ENCODE assay signal across 10 mouse cellular contexts in genomic region chr15:7934580-7934979, GRCm38 (mm10).
DNase-seq lines count a peak whose midpoint lies in the region; ATAC-seq and TF ChIP-seq lines count a peak whose summit lies in the region.
"Had no signal": no experiment of that assay in that cellular context is flagged by ENCODE, and none has a peak within 500 bp of the region (broad histone marks: within the 10 kb centered on the region; RNA-seq: fewer than 3 reads in every experiment).

No protein-coding gene starts in this region.

- no peak for TF ChIP-seq EP300 in MEL (IDR thresholded peaks at IDR 0.05; ENCODE audit: low read depth in 1 of 2, low read length in 2 of 2)

- no peaks in the 10 kb centered on the region for H3K27me3 ChIP-seq in hindbrain, embryonic 16.5 days (replicated peaks; ENCODE audit: control insufficient read depth, insufficient read depth, low read length)
- H3K27me3 ChIP-seq in hindbrain, embryonic 14.5 days (ENCODE audit: control insufficient read depth, insufficient read depth, low read length): no peaks in the 10 kb centered on the region
- no peaks in the 10 kb centered on the region for H3K27me3 ChIP-seq in MEL (ENCODE audit: control insufficient read depth in 1 of 2, insufficient read depth in 2 of 2, low read length in 2 of 2)
- H3K27me3 ChIP-seq in heart, embryonic 13.5 days (replicated peaks): no peaks in the 10 kb centered on the region
- no peaks in the 10 kb centered on the region for H3K27me3 ChIP-seq in lung, embryonic 15.5 days
- H3K27me3 ChIP-seq in forebrain, embryonic 13.5 days: no peaks in the 10 kb centered on the region
- H3K27me3 ChIP-seq: Patski had no signal

- no peak for TF ChIP-seq CTCF in MEL (IDR thresholded peaks at IDR 0.05 in 2 of 3, conservative IDR thresholded peaks at IDR 0.05 in 1 of 3; ENCODE audit: control insufficient read depth in 1 of 3, insufficient read depth in 1 of 3, low read depth in 2 of 3, low read length in 3 of 3, poor library complexity in 1 of 3, severe bottlenecking in 1 of 3)

- H3K4me1 ChIP-seq in hindbrain, embryonic 16.5 days (ENCODE audit: control insufficient read depth, insufficient read depth, low read depth, low read length): no peaks in the 10 kb centered on the region
- H3K4me1 ChIP-seq in hindbrain, embryonic 14.5 days (replicated peaks; ENCODE audit: control insufficient read depth, insufficient read depth, low read length): no peaks in the 10 kb centered on the region; the same call in 1 of the 2 replicates
- H3K4me1 ChIP-seq in MEL (ENCODE audit: control insufficient read depth in 1 of 2, insufficient read depth in 2 of 2, low read length in 2 of 2): peaks cover 2 to 8% of the 10 kb centered on the region in 2 experiments; a peak in 2 of 4 replicates
- H3K4me1 ChIP-seq in heart, embryonic 13.5 days: peaks cover 37% of the 10 kb centered on the region
- H3K4me1 ChIP-seq in lung, embryonic 15.5 days: peaks cover 15% of the 10 kb centered on the region
- H3K4me1 ChIP-seq in forebrain, embryonic 13.5 days: no peaks in the 10 kb centered on the region

- H3K36me3 ChIP-seq in hindbrain, embryonic 16.5 days (ENCODE audit: control insufficient read depth, insufficient read depth, low read length): no peaks in the 10 kb centered on the region
- H3K36me3 ChIP-seq in hindbrain, embryonic 14.5 days (replicated peaks; ENCODE audit: control insufficient read depth, insufficient read depth): no peaks in the 10 kb centered on the region
- H3K36me3 ChIP-seq in MEL (ENCODE audit: control insufficient read depth in 1 of 2, insufficient read depth in 2 of 2, low read length in 2 of 2): peaks cover 0 to 13% of the 10 kb centered on the region in 2 experiments; a peak in 2 of 4 replicates
- no peaks in the 10 kb centered on the region for H3K36me3 ChIP-seq in heart, embryonic 13.5 days
- H3K36me3 ChIP-seq in lung, embryonic 15.5 days: no peaks in the 10 kb centered on the region
- no peaks in the 10 kb centered on the region for H3K36me3 ChIP-seq in forebrain, embryonic 13.5 days (ENCODE audit: poor library complexity, severe bottlenecking)

- no peak for TF ChIP-seq POLR2A in MEL (IDR thresholded peaks at IDR 0.05; ENCODE audit: control insufficient read depth in 1 of 2, insufficient read depth in 1 of 2, low read depth in 1 of 2, low read length in 2 of 2, poor library complexity in 1 of 2)

- peak; percentile 45; the same call in 1 of the 2 replicates for ATAC-seq in hindbrain, embryonic 16.5 days
- ATAC-seq in hindbrain, embryonic 14.5 days (ENCODE audit: low FRiP score): no peak
- no peak for ATAC-seq in heart, embryonic 13.5 days (ENCODE audit: extremely low read depth, insufficient number of reproducible peaks, low FRiP score, low TSS enrichment)
- peak; percentile 52; the same call in 1 of the 2 replicates for ATAC-seq in lung, embryonic 15.5 days (ENCODE audit: borderline replicate concordance, extremely low read depth, low FRiP score, low TSS enrichment)
- ATAC-seq in forebrain, embryonic 13.5 days: no peak
- ATAC-seq: Patski had no signal

- DNase-seq in hindbrain, embryonic 14.5 days (ENCODE audit: low spot score): no peak
- peak; percentile 19 for DNase-seq in MEL (ENCODE audit: low read depth, low spot score)
- no peak for DNase-seq in right cerebral cortex, postnatal 14 days
- DNase-seq in spleen, postnatal 36 days (ENCODE audit: low spot score in 2 of 2): no peak

- H3K4me3 ChIP-seq in hindbrain, embryonic 16.5 days (ENCODE audit: low read length): no peak overlapping the region
- no peak overlapping the region for H3K4me3 ChIP-seq in hindbrain, embryonic 14.5 days (replicated peaks; ENCODE audit: low read length)
- no peak overlapping the region for H3K4me3 ChIP-seq in MEL (ENCODE audit: control insufficient read depth in 1 of 2, insufficient read depth in 1 of 2, low read depth in 2 of 2, low read length in 2 of 2)
- H3K4me3 ChIP-seq in heart, embryonic 13.5 days: peak overlapping the region; percentile 38
- no peak overlapping the region for H3K4me3 ChIP-seq in lung, embryonic 15.5 days
- no peak overlapping the region for H3K4me3 ChIP-seq in forebrain, embryonic 13.5 days
- H3K4me3 ChIP-seq: layer of hippocampus, adult 2 months had no signal

- TF ChIP-seq RAD21 in MEL (IDR thresholded peaks at IDR 0.05; ENCODE audit: low read depth, low read length): no peak

- no peak overlapping the region for H3K9ac ChIP-seq in hindbrain, embryonic 16.5 days (ENCODE audit: low read depth, low read length)
- no peak overlapping the region for H3K9ac ChIP-seq in hindbrain, embryonic 14.5 days
- no peak overlapping the region for H3K9ac ChIP-seq in MEL (ENCODE audit: control insufficient read depth, low read depth, low read length, poor library complexity, severe bottlenecking)
- peak overlapping the region; percentile 61; the same call in 1 of the 2 replicates for H3K9ac ChIP-seq in heart, embryonic 13.5 days
- no peak overlapping the region for H3K9ac ChIP-seq in lung, embryonic 15.5 days
- no peak overlapping the region for H3K9ac ChIP-seq in forebrain, embryonic 13.5 days

- no peaks in the 10 kb centered on the region for H3K9me3 ChIP-seq in hindbrain, embryonic 16.5 days (ENCODE audit: control insufficient read depth, low read length)
- H3K9me3 ChIP-seq in hindbrain, embryonic 14.5 days (ENCODE audit: control insufficient read depth, low read length): no peaks in the 10 kb centered on the region
- no peaks in the 10 kb centered on the region for H3K9me3 ChIP-seq in MEL (replicated peaks; ENCODE audit: insufficient read depth, low read length)
- H3K9me3 ChIP-seq in heart, embryonic 13.5 days: no peaks in the 10 kb centered on the region
- no peaks in the 10 kb centered on the region for H3K9me3 ChIP-seq in lung, embryonic 15.5 days
- no peaks in the 10 kb centered on the region for H3K9me3 ChIP-seq in forebrain, embryonic 13.5 days (replicated peaks)

- H3K4me2 ChIP-seq in hindbrain, embryonic 16.5 days (ENCODE audit: low read length): 0 out of 2 replicates have a peak overlapping the region, but pooled peaks have one; percentile 21
- no peak overlapping the region for H3K4me2 ChIP-seq in hindbrain, embryonic 14.5 days (replicated peaks)
- peak overlapping the region; percentile 68 for H3K4me2 ChIP-seq in heart, embryonic 13.5 days
- H3K4me2 ChIP-seq in lung, embryonic 15.5 days: peak overlapping the region; percentile 49
- H3K4me2 ChIP-seq in forebrain, embryonic 13.5 days: no peak overlapping the region

- H3K27ac ChIP-seq in hindbrain, embryonic 16.5 days (ENCODE audit: low read depth, low read length): no peak overlapping the region
- H3K27ac ChIP-seq in hindbrain, embryonic 14.5 days: no peak overlapping the region
- no peak overlapping the region for H3K27ac ChIP-seq in MEL (ENCODE audit: control insufficient read depth, low read depth, low read length)
- peak overlapping the region; percentile 24; the same call in 1 of the 2 replicates for H3K27ac ChIP-seq in heart, embryonic 13.5 days (replicated peaks)
- H3K27ac ChIP-seq in lung, embryonic 15.5 days: no peak overlapping the region
- H3K27ac ChIP-seq in forebrain, embryonic 13.5 days: no peak overlapping the region
- H3K27ac ChIP-seq: layer of hippocampus, adult 2 months had no signal

- H3K79me2 ChIP-seq in MEL (ENCODE audit: control insufficient read depth, insufficient read depth, low read length, poor library complexity): no peaks in the 10 kb centered on the region

- WGBS in hindbrain, embryonic 16.5 days: 56% methylated on average over 4 of the region's 4 CpGs
- WGBS in hindbrain, embryonic 14.5 days: 68% methylated on average over 4 of the region's 4 CpGs
- WGBS in heart, embryonic 13.5 days: 16% methylated on average over 4 of the region's 4 CpGs
- WGBS in lung, embryonic 15.5 days: 13% methylated on average over 4 of the region's 4 CpGs
- 70% methylated on average over 4 of the region's 4 CpGs for WGBS in forebrain, embryonic 13.5 days

TF ChIP-seq in MEL, 35 proteins besides CTCF, POLR2A, EP300 and RAD21:
- TF ChIP-seq MYC (IDR thresholded peaks at IDR 0.05; ENCODE audit: low read depth, low read length) (no peak), HCFC1 (IDR thresholded peaks at IDR 0.05; ENCODE audit: low read depth, low read length) (no peak), MXI1 (IDR thresholded peaks at IDR 0.05; ENCODE audit: low read depth, low read length) (no peak), GATA1 (IDR thresholded peaks at IDR 0.05; ENCODE audit: low read depth, low read length) (no peak), NRF1 (IDR thresholded peaks at IDR 0.05; ENCODE audit: insufficient read depth, low read depth, low read length, poor library complexity, severe bottlenecking) (no peak), MAFK (IDR thresholded peaks at IDR 0.05; ENCODE audit: borderline replicate concordance, low read depth, low read length) (no peak), POLR2AphosphoS5 (IDR thresholded peaks at IDR 0.05; ENCODE audit: borderline replicate concordance, low read depth, low read length) (no peak), TAL1 (IDR thresholded peaks at IDR 0.05; ENCODE audit: low read length) (no peak), KAT2A (conservative IDR thresholded peaks at IDR 0.05; ENCODE audit: low read depth, low read length) (no peak), ZNF384 (IDR thresholded peaks at IDR 0.05; ENCODE audit: low read depth, low read length) (no peak), USF2 (IDR thresholded peaks at IDR 0.05; ENCODE audit: borderline replicate concordance in 1 of 2, insufficient read depth in 1 of 2, low read depth in 1 of 2, low read length in 2 of 2) (no peak), BHLHE40 (IDR thresholded peaks at IDR 0.05; ENCODE audit: borderline replicate concordance, low read depth, low read length) (no peak), RCOR1 (IDR thresholded peaks at IDR 0.05; ENCODE audit: low read depth, low read length) (no peak), USF1 (IDR thresholded peaks at IDR 0.05; ENCODE audit: low read depth, low read length) (no peak), CHD1 (IDR thresholded peaks at IDR 0.05; ENCODE audit: low read depth, low read length) (no peak), TBP (IDR thresholded peaks at IDR 0.05; ENCODE audit: low read depth, low read length) (no peak)

Comparison
In these comparisons a context has a peak if more than half of its experiments do, and no peak if none do; other contexts are left out.
1. ATAC-seq: peak in hindbrain, embryonic 16.5 days (single experiment) and lung, embryonic 15.5 days (single experiment); none in hindbrain, embryonic 14.5 days (single experiment), heart, embryonic 13.5 days (single experiment) and forebrain, embryonic 13.5 days (single experiment).
2. H3K4me2 ChIP-seq: peak in hindbrain, embryonic 16.5 days (single experiment), heart, embryonic 13.5 days (single experiment) and lung, embryonic 15.5 days (single experiment); none in hindbrain, embryonic 14.5 days (single experiment) and forebrain, embryonic 13.5 days (single experiment).